Mouse (Mus musculus) liver, embryonic 12.5 days (tissue): Measurements from ENCODE around the gene Creld2. TPM values are rescaled to one million over a fixed set of nuclear protein-coding genes. Genes with fewer than 3 reads are reported as not detected.

Experiments used
- ATAC-seq: fragments of 200-750 bp; cut with Nextera tagmentation; 2 replicates; pipeline ENCODE4 v1.8.0; 2017; ENCODE audit warnings: moderate number of reproducible peaks, mild to moderate bottlenecking, moderate library complexity
- H3K27ac ChIP-seq: fragments of 300-500 bp; sonication (generic); 2 replicates; pipeline ENCODE4 v1.5.1; 2016; ENCODE audit warnings: mild to moderate bottlenecking
- H3K27me3 ChIP-seq: fragments of 300-500 bp; sonication (generic); replicated peaks from 2 replicates; pipeline ENCODE4 v1.6.1; 2016; ENCODE audit warnings: mild to moderate bottlenecking, moderate library complexity
- H3K36me3 ChIP-seq: fragments of 300-500 bp; sonication (generic); 2 replicates; pipeline ENCODE4 v1.6.1; 2016; ENCODE audit warnings: mild to moderate bottlenecking, moderate library complexity
- H3K4me1 ChIP-seq: fragments of 300-500 bp; sonication (generic); 2 replicates; pipeline ENCODE4 v1.6.1; 2016
- H3K4me2 ChIP-seq: fragments of 300-500 bp; sonication (generic); 2 replicates; pipeline ENCODE4 v1.6.1; 2016; ENCODE audit warnings: mild to moderate bottlenecking, moderate library complexity
- H3K4me3 ChIP-seq: fragments of 300-500 bp; sonication (generic); 2 replicates; pipeline ENCODE4 v1.5.1; 2016; ENCODE audit warnings: mild to moderate bottlenecking, moderate library complexity
- H3K9ac ChIP-seq: fragments of 300-500 bp; sonication (generic); 2 replicates; pipeline ENCODE4 v1.6.1; 2016; ENCODE audit warnings: mild to moderate bottlenecking, moderate library complexity
- H3K9me3 ChIP-seq: fragments of 300-500 bp; sonication (generic); replicated peaks from 2 replicates; pipeline ENCODE4 v1.6.1; 2016; ENCODE audit warnings: mild to moderate bottlenecking, moderate library complexity
- WGBS: fragments of 180-500 bp; shearing (Covaris S2); methylation state at CpG from one replicate; pipeline ENCODE4 v1.1.7; 2016; ENCODE audit not compliant: insufficient replicate concordance; 5-methylcytosine and 5-hydroxymethylcytosine counted together
- polyA plus RNA-seq: library from polyadenylated mRNA; unstranded; fragments of >200 nt; fragmentation: Nextera tagmentation; extraction: Ambion mirVana; gene quantifications from 2 replicates; pipeline ENCODE4 v1.2.1, GENCODE M21; 2016

Creld2 gene
- polyA plus RNA-seq, 1 experiment from 2014 or later: 68.6 TPM

DNA sequence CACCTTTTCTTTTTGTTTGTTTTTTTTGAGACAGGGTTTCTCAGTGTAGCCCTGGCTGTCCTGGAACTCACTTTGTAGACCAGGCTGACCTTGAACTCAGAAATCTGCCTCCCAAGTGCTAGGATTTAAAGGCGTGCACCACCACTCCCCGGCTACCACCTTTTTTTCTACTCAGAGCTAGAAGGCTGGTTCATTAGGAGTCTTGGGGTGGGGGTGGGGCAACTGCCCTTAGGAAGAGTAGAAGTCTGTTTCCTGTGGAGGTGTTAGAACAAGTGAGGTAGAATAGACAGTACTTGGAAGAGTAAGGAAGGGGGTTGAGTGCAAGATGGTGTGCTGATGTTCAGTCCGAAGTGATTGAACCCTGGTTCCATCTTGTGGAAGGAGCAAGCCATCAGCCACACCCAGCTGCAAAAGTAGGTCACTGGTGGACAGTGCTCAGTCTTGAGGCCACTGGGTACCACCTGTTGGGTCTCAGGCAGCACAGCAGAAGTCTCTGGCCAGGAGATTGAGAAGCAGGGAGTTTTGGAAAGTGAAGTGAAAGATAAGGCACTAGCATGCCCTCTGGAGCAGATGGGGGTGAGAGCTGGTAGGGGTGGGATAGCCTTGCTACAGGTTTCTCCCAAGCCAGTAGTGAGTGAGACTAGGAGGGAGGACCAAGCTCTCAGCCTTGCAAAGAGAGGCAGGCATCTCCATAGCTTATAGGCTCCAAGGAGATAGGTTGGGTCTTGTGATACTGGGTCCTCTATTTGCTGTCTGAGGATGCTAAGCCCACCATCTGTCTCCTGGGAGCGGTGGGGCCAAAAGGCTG, 46.6 kb downstream of the Creld2 start:
- Histone ChIP-seq H3K4me2 (no peak overlapping the region), H3K9ac (no peak overlapping the region), H3K36me3 (peaks cover 26% of the 10 kb centered on the region), H3K9me3 (no peaks in the 10 kb centered on the region), H3K27ac (peak overlapping the region; percentile 2; the same call in 1 of the 2 replicates), H3K27me3 (no peaks in the 10 kb centered on the region), H3K4me3 (no peak overlapping the region), H3K4me1 (peaks cover 62% of the 10 kb centered on the region)
- WGBS: 63% methylated on average over 4 of the region's 4 CpGs
- no peak for ATAC-seq

DNA sequence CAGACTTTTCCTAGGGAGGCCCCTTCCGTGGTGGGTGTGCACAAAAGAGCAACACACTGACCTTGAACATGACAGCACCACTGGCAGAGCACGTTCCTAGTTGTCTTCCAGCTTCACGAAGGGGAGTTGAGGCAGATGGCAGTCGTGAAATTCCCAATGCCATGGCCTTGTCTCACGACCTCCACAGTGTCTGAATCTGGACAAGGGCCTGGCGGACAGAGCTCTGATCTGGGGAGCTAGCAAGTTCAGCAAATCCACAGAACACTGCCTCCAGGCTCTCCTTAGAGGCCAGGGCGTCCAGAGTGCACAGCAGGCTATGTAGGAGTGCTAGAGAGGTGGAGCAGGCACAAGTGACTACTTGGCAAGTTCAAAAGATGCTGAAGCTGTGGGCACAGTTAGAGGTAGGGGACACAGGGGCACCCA, 47.5 kb downstream of the Creld2 start:
- H3K27me3 ChIP-seq: no peaks in the 10 kb centered on the region
- peak overlapping the region; percentile 2; the same call in 1 of the 2 replicates for H3K27ac ChIP-seq
- peaks cover 26% of the 10 kb centered on the region for H3K36me3 ChIP-seq
- no peak overlapping the region for H3K4me2 ChIP-seq
- no peaks in the 10 kb centered on the region for H3K9me3 ChIP-seq
- H3K9ac ChIP-seq: no peak overlapping the region
- ATAC-seq: no peak
- H3K4me1 ChIP-seq: peaks cover 54% of the 10 kb centered on the region
- 44% methylated on average over 7 of the region's 7 CpGs for WGBS
- H3K4me3 ChIP-seq: no peak overlapping the region

DNA sequence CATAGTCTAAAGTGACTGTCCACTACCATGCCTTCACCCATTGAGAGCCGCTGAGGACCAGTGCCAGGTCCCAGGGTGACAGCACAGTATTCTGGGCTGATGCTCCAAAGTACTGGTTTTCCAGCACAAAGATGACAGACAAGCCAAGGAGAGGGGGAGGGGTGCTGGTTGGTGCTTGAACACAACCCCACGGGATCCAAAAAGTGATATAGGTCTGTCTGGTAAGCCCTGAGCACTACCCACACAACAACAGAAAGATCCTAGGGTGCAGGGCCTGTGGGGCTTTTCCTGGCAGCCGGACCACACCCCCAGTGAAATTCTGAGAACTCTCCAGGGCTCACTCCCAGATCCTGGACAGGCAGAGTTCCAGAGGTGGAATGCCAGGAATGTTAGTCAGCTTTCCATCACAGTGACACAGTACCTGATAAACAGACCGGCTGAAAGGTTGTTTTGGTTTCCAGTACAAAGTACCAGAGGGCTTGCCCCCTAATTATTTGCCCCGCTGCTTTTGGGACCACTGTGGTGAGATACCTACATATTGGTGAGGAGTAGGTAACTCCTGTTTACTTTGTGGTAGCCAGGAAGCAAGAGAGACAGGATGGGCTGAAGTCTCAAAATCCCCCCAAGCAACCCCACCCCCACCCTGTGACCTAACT, 48.0 kb downstream of the Creld2 start:
- no peaks in the 10 kb centered on the region for H3K9me3 ChIP-seq
- H3K36me3 ChIP-seq: peaks cover 26% of the 10 kb centered on the region
- H3K4me3 ChIP-seq: no peak overlapping the region
- H3K27me3 ChIP-seq: no peaks in the 10 kb centered on the region
- H3K4me1 ChIP-seq: peaks cover 51% of the 10 kb centered on the region
- no peak overlapping the region for H3K4me2 ChIP-seq
- 35% methylated on average over 5 of the region's 5 CpGs for WGBS
- no peak for ATAC-seq
- H3K9ac ChIP-seq: no peak overlapping the region
- peak overlapping the region; percentile 45 for H3K27ac ChIP-seq

DNA sequence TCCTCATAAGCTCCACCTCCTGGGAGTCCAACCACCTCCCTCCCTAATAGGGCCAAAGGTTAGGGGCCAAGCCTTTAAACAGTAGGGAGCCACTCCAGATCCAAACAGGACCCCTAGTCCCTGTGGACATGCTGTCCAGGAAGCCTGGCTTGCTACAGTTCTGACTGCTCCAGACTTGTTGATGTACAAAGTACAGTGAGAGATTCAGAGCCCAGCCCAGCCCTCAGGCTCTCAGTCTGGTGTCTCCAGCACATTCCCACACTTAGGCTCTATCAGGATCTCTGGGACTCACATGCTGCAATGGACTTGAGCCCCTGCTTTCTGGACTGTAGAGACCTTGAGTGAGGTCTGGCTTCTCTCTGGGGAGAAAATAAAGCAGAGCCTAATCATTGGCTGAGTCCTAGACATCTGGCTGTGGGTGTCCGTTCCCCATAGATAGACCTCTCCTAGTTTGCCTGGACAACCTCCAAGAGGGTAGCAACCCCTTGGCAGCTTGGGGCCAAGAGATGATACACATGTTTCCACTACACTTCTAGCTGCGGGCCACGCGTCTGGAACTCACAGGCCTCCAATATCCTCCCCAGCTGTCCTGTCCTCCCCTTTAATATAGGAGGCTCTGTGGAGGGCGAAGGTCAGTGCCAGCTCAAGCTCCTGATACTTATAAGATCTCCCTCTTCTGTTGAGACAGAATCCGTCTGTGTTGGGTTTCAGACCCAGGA, 48.7 kb downstream of the Creld2 start:
- no peaks in the 10 kb centered on the region for H3K9me3 ChIP-seq
- 0 out of 2 replicates have a peak, but pooled peaks have one; percentile 14 for ATAC-seq
- WGBS: 77% methylated on average over 6 of the region's 6 CpGs
- H3K4me1 ChIP-seq: peaks cover 44% of the 10 kb centered on the region
- no peak overlapping the region for H3K4me2 ChIP-seq
- H3K36me3 ChIP-seq: peaks cover 26% of the 10 kb centered on the region
- H3K27me3 ChIP-seq: no peaks in the 10 kb centered on the region
- H3K4me3 ChIP-seq: no peak overlapping the region
- H3K27ac ChIP-seq: peak overlapping the region; percentile 45
- no peak overlapping the region for H3K9ac ChIP-seq

DNA sequence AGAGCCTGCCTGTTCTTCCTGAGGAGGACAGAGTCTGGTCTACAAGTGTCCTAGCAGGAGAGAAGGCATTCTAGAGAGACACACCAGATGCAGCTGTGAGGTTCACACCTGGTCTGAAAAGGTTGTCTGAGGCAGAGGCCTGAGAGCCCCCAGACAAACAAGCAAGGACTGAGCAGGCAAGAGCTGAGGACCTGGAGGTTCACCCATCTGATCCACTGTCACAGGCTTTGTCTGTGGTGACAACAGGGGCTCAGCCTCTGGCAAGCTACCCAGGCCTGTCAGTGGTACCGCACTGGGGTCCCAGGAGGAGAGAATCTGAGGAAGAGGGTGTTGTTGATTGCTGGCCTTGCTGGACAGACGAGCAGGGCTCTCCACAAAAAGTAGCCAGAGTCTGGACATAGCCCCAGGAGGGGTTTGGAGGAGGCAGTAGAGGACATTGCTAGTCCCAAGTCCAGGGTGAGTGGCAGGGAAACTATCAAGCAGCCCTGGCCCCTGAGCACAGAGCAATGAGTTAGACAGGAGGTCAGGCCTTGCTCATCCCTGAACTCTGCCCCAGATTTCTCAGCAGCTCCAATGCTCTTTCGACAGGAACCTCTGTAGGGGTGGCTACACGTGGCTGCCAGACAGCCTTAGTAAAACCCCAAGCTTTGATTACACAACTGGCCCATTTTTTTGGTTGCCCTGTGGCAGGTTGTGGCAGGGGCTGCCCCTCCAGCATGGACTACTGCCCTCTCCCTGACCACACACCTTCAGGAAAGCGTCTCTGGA, 51.2 kb downstream of the Creld2 start:
- H3K36me3 ChIP-seq: peaks cover 10% of the 10 kb centered on the region
- peaks cover 23% of the 10 kb centered on the region for H3K4me1 ChIP-seq
- no peaks in the 10 kb centered on the region for H3K9me3 ChIP-seq
- peaks cover 8% of the 10 kb centered on the region for H3K27me3 ChIP-seq
- peak; percentile 34; the same call in 1 of the 2 replicates for ATAC-seq
- H3K27ac ChIP-seq: no peak overlapping the region
- 51% methylated on average over 5 of the region's 5 CpGs for WGBS
- no peak overlapping the region for H3K4me3 ChIP-seq
- H3K9ac ChIP-seq: no peak overlapping the region
- H3K4me2 ChIP-seq: no peak overlapping the region

DNA sequence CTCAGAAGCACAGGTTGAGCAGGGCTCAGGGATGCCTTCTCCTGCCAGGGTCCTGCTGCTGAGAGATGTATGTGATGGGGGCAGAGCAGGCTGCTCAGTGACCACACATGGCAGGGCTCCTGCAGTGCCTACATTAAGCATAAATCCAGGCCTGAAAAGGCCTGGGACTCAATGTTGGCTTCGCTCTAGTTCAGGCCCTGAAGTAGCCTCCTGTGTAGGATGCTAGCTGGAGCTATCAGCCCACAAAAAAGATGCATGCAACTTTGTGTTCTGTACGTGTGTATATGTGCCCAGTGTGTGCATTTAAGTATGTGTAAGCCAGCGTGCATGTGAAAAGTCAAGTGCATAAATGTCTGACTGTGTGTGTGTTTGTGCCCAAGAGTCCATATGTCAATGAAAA, 54.6 kb downstream of the Creld2 start:
- no peak for ATAC-seq
- 67% methylated on average over 3 of the region's 3 CpGs for WGBS

DNA sequence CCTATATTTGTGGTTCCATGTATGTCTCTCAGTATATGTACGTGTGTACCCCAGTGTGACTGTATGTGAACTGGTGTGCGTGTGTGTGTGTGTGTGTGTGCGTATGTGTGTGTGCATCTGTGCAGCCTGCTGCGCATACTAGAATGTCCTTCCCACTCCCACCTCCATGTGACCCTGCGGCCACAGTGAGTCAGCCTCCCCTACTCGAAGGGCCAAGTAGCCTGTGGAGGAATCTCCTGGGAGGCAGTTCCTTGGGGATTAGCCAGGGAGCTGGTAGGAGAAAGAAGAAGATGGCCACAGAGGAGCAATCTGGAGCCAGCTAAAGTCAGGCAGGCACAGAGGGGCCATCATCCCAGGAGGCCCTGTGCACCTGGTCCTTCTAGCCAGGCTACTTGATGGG, 55.0 kb downstream of the Creld2 start:
- Histone ChIP-seq H3K9ac (no peak overlapping the region), H3K4me1 (peaks cover 12% of the 10 kb centered on the region), H3K4me2 (no peak overlapping the region), H3K9me3 (no peaks in the 10 kb centered on the region), H3K36me3 (no peaks in the 10 kb centered on the region), H3K27me3 (peaks cover 15% of the 10 kb centered on the region), H3K27ac (no peak overlapping the region), H3K4me3 (no peak overlapping the region)
- WGBS: 71% methylated on average over 6 of the region's 6 CpGs
- no peak for ATAC-seq

More for the DNA sequence above, 54.6 kb downstream of the Creld2 start:
- Histone ChIP-seq H3K27me3 (peaks cover 15% of the 10 kb centered on the region), H3K9ac (no peak overlapping the region), H3K27ac (no peak overlapping the region), H3K4me1 (peaks cover 12% of the 10 kb centered on the region), H3K4me3 (no peak overlapping the region), H3K36me3 (no peaks in the 10 kb centered on the region), H3K4me2 (no peak overlapping the region), H3K9me3 (no peaks in the 10 kb centered on the region)

DNA sequence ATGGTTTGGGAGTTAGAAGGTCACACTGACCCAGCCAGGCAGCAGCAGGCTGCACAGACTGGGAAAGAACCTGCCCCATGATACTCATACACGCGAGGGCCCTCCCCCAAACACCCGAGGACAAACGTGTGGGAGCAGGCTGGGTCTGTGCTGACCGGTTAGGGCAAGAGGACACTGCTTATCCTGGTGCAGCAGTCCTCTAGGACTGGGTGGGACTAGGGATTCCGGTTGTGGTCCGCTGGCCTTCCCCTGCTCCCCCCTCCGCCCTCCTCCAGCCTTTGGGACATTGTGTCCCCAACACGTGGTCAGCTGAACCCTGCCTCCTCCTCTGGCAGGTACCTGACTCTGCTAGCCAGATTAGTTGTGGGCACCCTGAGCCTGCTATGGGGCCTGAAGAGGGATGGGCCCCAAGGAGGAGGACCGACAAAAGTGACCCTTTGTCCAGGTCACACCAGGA, 56.2 kb downstream of the Creld2 start:
- Histone ChIP-seq H3K27ac (no peak overlapping the region), H3K27me3 (peaks cover 15% of the 10 kb centered on the region), H3K4me3 (no peak overlapping the region), H3K4me1 (peaks cover 9% of the 10 kb centered on the region), H3K36me3 (no peaks in the 10 kb centered on the region), H3K9me3 (no peaks in the 10 kb centered on the region), H3K9ac (no peak overlapping the region), H3K4me2 (peak overlapping the region; percentile 39)
- WGBS: 29% methylated on average over 10 of the region's 10 CpGs
- ATAC-seq: peak; percentile 46

Other genes starting within 250 kb of the Creld2 start
- gene Zdhhc25, start 219.3 kb upstream of the Creld2 start, polyA plus RNA-seq: not detected in 2 replicates
- 8.2 and 8.9 TPM in 2 replicates for gene Brd1, start 85.4 kb upstream of the Creld2 start, polyA plus RNA-seq
- 16.5 and 17.6 TPM in 2 replicates for gene Zbed4, start 68.0 kb upstream of the Creld2 start, polyA plus RNA-seq
- gene Alg12, start 328 bp upstream of the Creld2 start, polyA plus RNA-seq: 6.9 and 7.6 TPM in 2 replicates
- 22.5 and 23.5 TPM in 2 replicates for gene Pim3, start 42.5 kb downstream of the Creld2 start, polyA plus RNA-seq
- not detected in 2 replicates for gene Ttll8, start 134.8 kb downstream of the Creld2 start, polyA plus RNA-seq
- gene Mlc1, start 159.4 kb downstream of the Creld2 start, polyA plus RNA-seq: not detected in 2 replicates
- gene Mov10l1, start 163.3 kb downstream of the Creld2 start, polyA plus RNA-seq: not detected in 2 replicates
- 0.04 TPM in 1 of 2 replicates, not detected in the other for gene Panx2, start 240.1 kb downstream of the Creld2 start, polyA plus RNA-seq